Mouse (Mus musculus): ENCODE measurements around the gene Cenpm.

- TF ChIP-seq EP300 (IDR thresholded peaks at IDR 0.05; ENCODE audit: insufficient read depth, low read depth, low read length): no peak
- TF ChIP-seq POLR2A (IDR thresholded peaks at IDR 0.05; ENCODE audit: insufficient read depth, low read length): no peak
- no peak for TF ChIP-seq CTCF (IDR thresholded peaks at IDR 0.05; ENCODE audit: low read depth, low read length)
Measured at GRCm38 (mm10) chr15:82280638-82281037, 36.1 kb upstream of the Cenpm start.

Measured in ES-Bruce4 (cell line).